ENCODE assay signal across 17 mouse cellular contexts in the genomic region with DNA sequence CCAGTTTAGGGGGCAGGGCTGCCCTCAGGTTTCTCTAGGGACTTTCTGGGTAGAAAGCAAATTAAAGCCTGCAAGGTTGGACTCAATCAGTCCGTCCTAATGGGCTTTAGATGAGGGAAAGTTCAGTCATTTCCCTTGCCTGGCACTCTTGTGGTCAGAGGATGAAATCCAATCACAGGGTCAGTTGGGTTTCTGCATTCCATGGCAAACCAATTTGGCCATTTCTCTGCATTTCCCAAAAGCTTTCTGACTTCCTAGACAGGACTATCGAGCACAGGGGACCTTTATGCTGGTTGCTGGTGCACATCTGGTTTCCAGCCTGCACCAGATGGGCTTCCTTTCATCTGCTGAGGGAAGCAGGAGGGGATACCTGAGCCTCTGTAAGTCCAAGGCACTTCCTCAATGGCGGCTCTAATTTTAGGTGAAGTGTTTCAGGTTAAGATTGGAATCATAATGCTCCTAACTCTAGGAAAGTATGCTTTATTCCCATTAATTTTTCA.
DNase-seq lines count a peak whose midpoint lies in the region.
"Had no signal": no experiment of that assay in that cellular context is flagged by ENCODE, and none has a peak within 500 bp of the region (broad histone marks: within the 10 kb centered on the region; RNA-seq: fewer than 3 reads in every experiment).

No protein-coding gene starts in this region.

- peak; percentile 35 for DNase-seq in 3134 (ENCODE audit: extremely low read depth, insufficient read length, low spot score)
- DNase-seq in Muller cell, postnatal 12 days (ENCODE audit: inconsistent ontology term): peak; percentile 43
- peak; percentile 81 for DNase-seq in fibroblast of lung, adult 2 months (ENCODE audit: low read depth)
- DNase-seq in mesoderm, embryonic 11.5 days (ENCODE audit: low read depth, low spot score): peak; percentile 51
- no peak for DNase-seq in cerebellum, postnatal 36 days
- DNase-seq in urinary bladder, postnatal 10 days (ENCODE audit: low spot score): no peak
- DNase-seq in cerebellum, postnatal 4 days (ENCODE audit: low spot score in 2 of 2): no peak
- DNase-seq: adrenal gland, postnatal 10 days; cerebellum, adult 8-10 months; gastrocnemius, postnatal 25 days; heart, postnatal 14 days; kidney, adult 8-10 months; kidney, postnatal 4 days; layer of hippocampus, postnatal 36 days; lung, embryonic 14.5 days; thymus, adult 2 months; thymus, postnatal 36 days had no signal

Comparison
In these comparisons a context has a peak if more than half of its experiments do, and no peak if none do; other contexts are left out.
1. DNase-seq: peak in 3134 (single experiment), Muller cell, postnatal 12 days (single experiment), fibroblast of lung, adult 2 months (single experiment) and mesoderm, embryonic 11.5 days (single experiment); none in cerebellum, postnatal 36 days (0 of 2), urinary bladder, postnatal 10 days (single experiment) and cerebellum, postnatal 4 days (0 of 2).